Mouse (Mus musculus) adrenal gland, postnatal 4 days (tissue): ENCODE measurements around the gene Plekhg5. TPM values are rescaled to one million over a fixed set of nuclear protein-coding genes. Genes with fewer than 3 reads are reported as not detected.

Experiments
- DNase-seq, 2 experiments: peaks; one replicate each; pipeline ENCODE4 v3.0.0; 2021 to 2022; ENCODE audit warnings: low spot score in 2 of 2, mixed read lengths in 2 of 2
- total RNA-seq, 2 experiments: library from RNA; stranded (reverse); gene quantifications; 2 replicates each; pipeline ENCODE4 v1.2.3; 2021

Plekhg5 gene
- total RNA-seq, 2 experiments from 2014 or later, result 26.2 to 32.1 TPM

GRCm38 (mm10) chr4:152096927-152097326 lies 24.6 kb downstream of the Plekhg5 start:
- DNase-seq, result no peak

DNA sequence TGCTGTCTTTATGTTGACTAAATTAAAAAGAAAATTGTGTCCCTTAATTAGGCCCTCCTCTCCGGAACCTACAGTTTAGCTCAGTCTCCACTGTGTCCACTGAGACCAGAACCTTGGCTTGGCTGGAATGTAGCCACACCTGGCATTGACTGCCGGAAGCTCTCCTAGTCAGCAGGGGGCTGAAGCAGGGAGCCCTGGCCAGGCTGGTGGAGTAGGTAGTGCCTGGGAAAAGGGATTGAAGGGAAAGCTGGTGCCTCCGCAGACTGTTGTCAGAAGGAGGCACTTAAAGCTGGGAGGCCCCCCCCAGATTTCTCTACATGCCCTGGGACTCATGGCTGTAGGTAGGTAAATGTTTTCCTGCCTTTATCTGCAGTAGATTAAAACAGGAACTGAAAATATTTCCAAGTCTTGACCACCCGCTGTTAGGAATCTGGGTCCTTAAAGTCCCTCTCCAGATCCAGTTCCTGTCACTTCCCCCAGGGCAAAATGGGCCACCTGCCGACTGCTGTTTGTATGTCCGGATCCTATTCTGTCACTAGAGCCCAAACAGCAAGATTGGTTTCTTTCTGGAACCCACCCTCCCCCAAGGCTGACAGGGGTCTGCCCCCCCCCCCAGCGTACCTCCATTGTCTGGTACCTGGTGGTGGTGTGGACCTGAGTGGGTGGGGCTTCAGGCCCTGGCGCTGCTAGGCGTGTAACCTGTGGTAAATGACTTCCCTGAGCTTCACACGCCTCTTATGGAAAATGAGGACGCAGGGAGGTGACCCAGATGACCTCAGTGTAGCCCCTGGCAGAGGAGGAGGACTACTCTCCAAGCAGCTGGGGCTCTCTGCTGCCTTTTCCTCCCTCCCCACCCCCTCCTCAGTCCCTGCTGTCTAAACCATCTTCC lies 25.9 kb downstream of the Plekhg5 start:
- no peak for DNase-seq

DNA sequence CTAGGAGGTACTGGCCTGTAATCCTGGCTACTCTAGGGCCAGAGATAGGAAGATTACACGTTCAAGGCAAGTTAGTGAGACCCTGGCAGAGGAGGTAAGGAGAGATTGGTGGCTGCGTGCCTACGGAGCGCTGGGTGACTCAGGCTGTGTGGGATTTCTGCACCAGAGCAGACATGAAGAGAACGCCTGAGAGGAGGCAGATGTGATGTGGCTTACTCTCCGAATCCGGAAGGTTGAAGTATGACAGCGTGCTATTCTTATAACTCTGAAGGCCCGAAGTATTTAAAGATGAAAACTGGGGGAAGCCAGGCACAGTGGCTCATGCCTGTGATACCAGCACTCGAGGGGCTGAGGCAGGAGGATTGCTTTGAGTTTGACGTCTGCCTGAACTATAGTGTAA lies 28.2 kb downstream of the Plekhg5 start:
- DNase-seq, result no peak

DNA sequence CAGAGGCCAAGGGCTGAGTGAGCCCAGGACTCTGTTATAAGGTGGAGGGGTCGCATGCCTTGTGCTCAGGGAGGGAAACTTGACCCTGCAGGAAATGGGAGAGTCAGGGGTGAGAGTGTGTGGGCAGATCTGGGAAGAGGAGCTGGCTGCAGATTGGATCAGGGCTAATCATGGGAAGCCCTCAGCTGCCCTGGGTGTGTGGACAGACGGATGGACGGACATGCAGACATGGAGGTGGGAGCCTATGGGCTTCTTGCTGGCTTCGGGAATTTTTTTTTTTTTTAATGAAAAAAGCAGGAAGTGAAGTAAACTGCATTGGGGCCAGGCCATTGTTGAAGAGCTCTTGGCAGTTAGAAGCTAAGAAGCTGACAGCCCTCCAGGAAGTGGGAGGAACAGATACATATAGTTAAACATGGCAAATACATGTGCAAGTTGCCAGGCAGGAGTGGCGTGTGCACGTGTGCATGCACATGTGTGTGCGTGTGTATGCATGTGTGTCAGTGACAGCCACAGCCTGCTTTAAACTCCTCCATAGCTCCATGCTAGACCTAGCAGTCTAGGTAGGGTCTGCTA lies 28.9 kb downstream of the Plekhg5 start:
- no peak for DNase-seq

GRCm38 (mm10) chr4:152101921-152102320 lies 29.6 kb downstream of the Plekhg5 start:
- no peak for DNase-seq

GRCm38 (mm10) chr4:152103025-152103424 lies 30.7 kb downstream of the Plekhg5 start:
- DNase-seq, result peak in 1 of 2 experiments; percentile 56

DNA sequence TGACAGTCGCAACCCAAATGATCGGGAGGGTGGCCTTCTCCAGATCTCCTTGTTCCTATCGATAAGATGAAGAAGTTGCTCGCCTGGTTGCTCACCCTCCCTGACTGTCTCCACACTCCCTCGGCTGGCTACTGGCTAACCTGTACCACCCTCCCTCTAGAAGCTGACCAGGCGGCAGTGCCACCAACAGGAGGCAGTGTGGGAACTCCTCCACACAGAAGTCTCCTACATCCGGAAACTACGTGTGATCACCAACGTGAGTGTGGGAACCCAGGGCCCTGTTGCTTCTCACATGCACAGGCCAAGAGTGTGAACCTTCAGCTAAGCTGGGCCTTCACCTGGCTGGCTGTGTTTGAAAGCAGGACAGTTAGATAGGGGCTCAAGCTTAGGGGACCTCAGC lies 34.4 kb downstream of the Plekhg5 start:
- no peak for DNase-seq

DNA sequence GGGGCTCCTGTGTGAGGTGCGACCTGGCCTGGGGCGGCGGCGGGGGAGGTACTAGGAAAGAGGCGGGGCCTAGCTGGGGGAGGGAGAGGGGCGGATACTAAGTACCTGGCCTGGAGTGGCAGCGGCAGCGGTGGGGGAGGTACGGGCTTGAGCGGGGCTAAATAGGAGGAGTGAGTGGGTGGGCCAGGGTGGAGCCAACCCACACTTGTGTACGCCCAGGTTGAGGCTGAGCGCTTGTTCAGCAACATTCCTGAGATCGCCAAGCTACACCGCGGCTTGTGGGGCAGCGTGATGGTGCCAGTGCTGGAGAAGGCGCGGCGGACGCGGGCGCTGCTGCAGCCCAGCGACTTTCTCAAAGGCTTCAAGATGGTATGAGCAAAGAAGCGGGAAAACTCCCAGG lies 35.2 kb downstream of the Plekhg5 start:
- no peak for DNase-seq

- DNase-seq, result peak in 1 of 2 experiments; percentile 62
These were observed 35.7 kb downstream of the Plekhg5 start for GRCm38 (mm10) chr4:152107971-152108509.

DNA sequence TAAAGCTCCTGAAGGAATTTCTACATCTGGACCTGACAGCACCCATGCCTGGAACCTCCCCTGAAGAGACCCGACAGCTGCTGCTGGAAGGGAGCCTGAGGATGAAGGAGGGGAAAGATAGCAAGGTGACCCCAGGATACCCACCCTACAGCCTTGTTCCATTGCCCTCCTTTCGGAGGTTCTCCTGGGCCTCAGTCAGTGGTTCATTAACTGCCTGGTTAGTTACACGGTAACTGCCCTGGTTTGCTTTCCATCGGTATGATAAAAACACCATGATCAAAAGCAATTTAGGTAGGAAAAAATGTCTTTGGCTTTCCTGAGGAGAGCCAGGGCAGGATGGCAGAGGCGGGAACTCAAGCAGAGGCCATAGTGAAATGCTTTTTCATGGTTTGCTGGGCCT lies 36.4 kb downstream of the Plekhg5 start:
- DNase-seq, result no peak

DNA sequence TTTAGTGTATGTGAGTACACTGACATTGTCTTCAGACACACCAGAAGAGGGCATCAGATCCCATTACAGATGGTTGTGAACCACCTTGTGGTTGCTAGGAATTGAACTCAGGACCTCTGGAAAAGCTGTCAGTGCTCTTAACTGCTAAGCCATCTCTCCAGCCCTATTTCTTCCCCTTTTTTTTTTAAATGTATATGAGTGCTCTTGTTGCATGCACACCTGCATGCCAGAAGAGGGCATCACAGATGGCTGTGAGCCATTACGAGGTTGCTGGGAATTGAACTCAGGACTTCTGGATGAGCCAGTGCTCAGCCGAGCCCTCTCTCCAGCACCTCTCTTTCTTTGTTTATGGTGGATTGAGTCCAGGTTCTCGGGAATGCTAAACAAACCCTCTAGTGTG lies 37.2 kb downstream of the Plekhg5 start:
- DNase-seq, result no peak

DNA sequence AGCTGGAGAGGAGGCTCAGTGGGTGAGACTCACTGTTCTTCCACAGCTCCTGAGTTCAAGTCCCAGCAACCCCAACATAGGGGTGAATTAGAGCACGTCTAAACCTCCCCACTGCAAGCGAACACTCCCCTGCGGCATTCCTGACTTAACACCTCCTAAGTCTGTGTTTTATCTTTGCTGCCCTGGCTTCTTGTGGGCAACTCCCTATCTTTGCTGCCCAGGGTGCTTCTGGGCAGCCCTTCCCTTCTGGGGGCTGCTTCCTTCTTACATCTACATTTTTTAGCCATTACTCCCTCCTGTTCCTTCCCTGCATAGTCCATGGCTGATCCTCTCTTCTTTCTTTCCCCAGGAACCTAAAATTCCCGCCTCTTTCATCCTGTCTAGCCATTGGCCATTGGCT lies 38.4 kb downstream of the Plekhg5 start:
- DNase-seq, result no peak

GRCm38 (mm10) chr4:152112329-152112728 lies 40.0 kb downstream of the Plekhg5 start:
- no peak for DNase-seq

GRCm38 (mm10) chr4:152114080-152114479 lies 41.8 kb downstream of the Plekhg5 start:
- DNase-seq, result no peak

DNA sequence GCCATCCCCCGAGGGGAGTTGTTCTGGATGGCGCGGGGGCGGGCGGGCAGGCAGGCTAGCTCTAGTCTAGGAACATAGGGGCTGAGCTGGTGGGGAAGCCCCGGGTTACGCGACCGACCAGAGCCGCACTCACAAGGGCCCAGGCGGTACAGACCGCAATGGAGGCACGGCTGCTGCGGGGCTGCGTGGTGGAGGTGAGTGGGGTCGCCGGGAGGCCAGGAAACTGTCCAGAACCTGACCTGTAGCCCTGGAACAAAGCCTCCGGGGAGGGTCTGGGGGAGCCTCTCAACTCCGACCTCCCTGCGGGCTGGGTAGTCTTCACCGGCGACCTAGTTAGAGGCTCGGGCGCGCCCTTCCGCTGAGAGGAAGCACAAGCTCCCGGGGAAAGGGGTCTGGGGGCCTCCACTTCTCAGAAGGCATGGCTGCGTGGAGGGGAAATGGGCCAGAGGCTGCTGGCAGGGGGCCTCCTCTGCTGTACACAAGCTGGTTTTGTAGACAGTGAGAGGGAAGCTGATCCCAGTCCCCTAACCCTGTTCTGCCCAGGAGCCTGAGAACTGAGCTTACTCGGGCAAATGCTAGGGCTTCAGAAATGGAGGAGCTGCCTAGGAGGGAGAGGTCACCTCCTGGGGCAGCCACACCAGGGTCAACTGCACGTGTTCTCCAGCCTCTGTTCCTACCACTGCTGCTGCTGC lies 43.8 kb downstream of the Plekhg5 start, which contains the start of gene Tnfrsf25:
Gene Tnfrsf25 (plus strand): TSS at position 14 of the 692 bp plus-strand sequence.
- DNase-seq, result no peak

GRCm38 (mm10) chr4:152117538-152117937 lies 45.2 kb downstream of the Plekhg5 start:
- no peak for DNase-seq

DNA sequence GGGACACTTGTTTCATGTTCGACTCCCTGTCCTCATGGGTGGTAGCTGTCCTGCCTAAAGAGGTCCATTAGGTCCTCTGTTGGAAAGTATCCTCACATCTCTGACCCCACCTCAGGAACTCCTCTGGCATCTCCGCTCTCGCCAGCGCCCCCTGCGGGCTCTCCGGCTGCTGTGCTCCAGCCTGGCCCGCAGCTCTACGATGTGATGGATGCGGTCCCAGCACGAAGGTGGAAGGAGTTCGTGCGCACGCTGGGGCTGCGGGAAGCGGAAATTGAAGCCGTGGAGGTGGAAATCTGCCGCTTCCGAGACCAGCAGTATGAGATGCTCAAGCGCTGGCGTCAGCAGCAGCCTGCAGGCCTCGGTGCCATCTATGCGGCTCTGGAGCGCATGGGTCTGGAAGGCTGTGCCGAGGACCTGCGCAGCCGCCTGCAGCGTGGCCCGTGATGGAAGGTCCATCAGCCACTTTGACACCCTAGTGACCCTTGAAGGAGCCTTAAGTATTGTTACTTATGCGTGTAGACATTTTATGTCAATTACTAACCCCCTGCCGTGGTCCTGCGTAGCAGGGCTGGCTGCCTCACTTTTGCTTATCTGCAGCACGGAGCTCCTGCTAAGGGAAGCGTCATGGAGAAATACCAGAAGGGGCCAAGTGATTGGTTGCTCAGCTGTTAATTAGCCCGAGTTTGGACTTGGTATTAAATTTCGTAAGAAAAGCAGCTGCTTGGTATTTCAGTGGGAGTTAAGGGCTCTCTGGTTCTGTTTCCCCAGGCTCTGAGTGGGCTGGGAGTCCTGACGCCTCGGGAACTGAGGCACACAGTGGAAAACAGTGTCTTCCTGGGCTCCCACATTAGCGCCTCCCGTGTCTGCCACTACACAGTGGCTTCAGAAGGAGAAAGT lies 47.3 kb downstream of the Plekhg5 start:
- DNase-seq, result no peak

- no peak for DNase-seq
These were observed 48.2 kb downstream of the Plekhg5 start for GRCm38 (mm10) chr4:152120311-152121182.

- no peak for DNase-seq
These were observed 48.8 kb downstream of the Plekhg5 start for GRCm38 (mm10) chr4:152121183-152121505.
